Mouse (Mus musculus) embryonic facial prominence, embryonic 12.5 days (tissue): ENCODE measurements around the gene Fbxl20. TPM values are rescaled to one million over a fixed set of nuclear protein-coding genes. Genes with fewer than 3 reads are reported as not detected.

Experiments
- ATAC-seq: fragments of 200-750 bp; cut with Nextera tagmentation; 2 replicates; pipeline ENCODE4 v1.8.0; 2017; ENCODE audit not compliant: insufficient number of reproducible peaks, insufficient read depth, low FRiP score, low TSS enrichment
- H3K27ac ChIP-seq: fragments of 300-500 bp; sonication (generic); 2 replicates; pipeline ENCODE4 v1.5.1; 2016; ENCODE audit warnings: mild to moderate bottlenecking
- H3K27me3 ChIP-seq: fragments of 300-500 bp; sonication (generic); 2 replicates; pipeline ENCODE4 v1.6.1; 2016; ENCODE audit warnings: mild to moderate bottlenecking, moderate library complexity
- H3K36me3 ChIP-seq: fragments of 300-500 bp; sonication (generic); 2 replicates; pipeline ENCODE4 v1.6.1; 2016; ENCODE audit warnings: mild to moderate bottlenecking
- H3K4me1 ChIP-seq: fragments of 300-500 bp; sonication (generic); 2 replicates; pipeline ENCODE4 v1.6.1; 2016
- H3K4me2 ChIP-seq: fragments of 300-500 bp; sonication (generic); replicated peaks from 2 replicates; pipeline ENCODE4 v1.6.1; 2016; ENCODE audit warnings: mild to moderate bottlenecking, moderate library complexity
- H3K4me3 ChIP-seq: fragments of 300-500 bp; sonication (generic); 2 replicates; pipeline ENCODE4 v1.5.1; 2016; ENCODE audit warnings: mild to moderate bottlenecking
- H3K9ac ChIP-seq: fragments of 300-500 bp; sonication (generic); 2 replicates; pipeline ENCODE4 v1.6.1; 2016; ENCODE audit warnings: mild to moderate bottlenecking, moderate library complexity
- H3K9me3 ChIP-seq: fragments of 300-500 bp; sonication (generic); 2 replicates; pipeline ENCODE4 v1.6.1; 2016; ENCODE audit warnings: mild to moderate bottlenecking, moderate library complexity
- WGBS: fragments of 180-500 bp; shearing (Covaris S2); methylation state at CpG from one replicate; pipeline ENCODE4 v1.1.7; 2016; 5-methylcytosine and 5-hydroxymethylcytosine counted together
- polyA plus RNA-seq: library from polyadenylated mRNA; unstranded; fragments of >200 nt; fragmentation: Nextera tagmentation; extraction: Ambion mirVana; gene quantifications from 2 replicates; pipeline ENCODE4 v1.2.1, GENCODE M21; 2016

Fbxl20 gene
- polyA plus RNA-seq, 1 experiment from 2014 or later: 30.6 TPM

GRCm38 (mm10) chr11:98086141-98086540, 64.1 kb downstream of the Fbxl20 start:
- no peaks in the 10 kb centered on the region for H3K9me3 ChIP-seq
- peaks cover 33% of the 10 kb centered on the region for H3K36me3 ChIP-seq
- H3K4me3 ChIP-seq: no peak overlapping the region
- WGBS: 91% methylated on average over 9 of the region's 9 CpGs
- no peak overlapping the region for H3K4me2 ChIP-seq
- peaks cover 6% of the 10 kb centered on the region; the same call in 1 of the 2 replicates for H3K4me1 ChIP-seq
- no peak overlapping the region for H3K9ac ChIP-seq
- no peaks in the 10 kb centered on the region for H3K27me3 ChIP-seq
- H3K27ac ChIP-seq: no peak overlapping the region
- no peak for ATAC-seq

GRCm38 (mm10) chr11:98082745-98083144, 67.5 kb downstream of the Fbxl20 start:
- no peak overlapping the region for H3K9ac ChIP-seq
- no peak overlapping the region for H3K4me3 ChIP-seq
- no peaks in the 10 kb centered on the region for H3K9me3 ChIP-seq
- no peak overlapping the region for H3K4me2 ChIP-seq
- H3K4me1 ChIP-seq: no peaks in the 10 kb centered on the region
- WGBS: 74% methylated on average over 7 of the region's 7 CpGs
- ATAC-seq: no peak
- H3K27me3 ChIP-seq: no peaks in the 10 kb centered on the region
- H3K27ac ChIP-seq: no peak overlapping the region
- H3K36me3 ChIP-seq: peaks cover 12% of the 10 kb centered on the region; the same call in 1 of the 2 replicates

GRCm38 (mm10) chr11:98080450-98080849, 69.8 kb downstream of the Fbxl20 start:
- H3K27me3 ChIP-seq: no peaks in the 10 kb centered on the region
- 88% methylated on average over 6 of the region's 6 CpGs for WGBS
- no peak overlapping the region for H3K4me2 ChIP-seq
- H3K4me1 ChIP-seq: no peaks in the 10 kb centered on the region
- H3K9me3 ChIP-seq: no peaks in the 10 kb centered on the region
- no peak overlapping the region for H3K9ac ChIP-seq
- H3K36me3 ChIP-seq: peaks cover 7% of the 10 kb centered on the region; the same call in 1 of the 2 replicates
- no peak overlapping the region for H3K4me3 ChIP-seq
- no peak for ATAC-seq
- H3K27ac ChIP-seq: no peak overlapping the region

GRCm38 (mm10) chr11:98077086-98077485, 73.1 kb downstream of the Fbxl20 start:
- Histone ChIP-seq H3K27me3 (no peaks in the 10 kb centered on the region), H3K36me3 (0 out of 2 replicates have a peak, but pooled peaks cover 3% of the 10 kb centered on the region), H3K9me3 (no peaks in the 10 kb centered on the region), H3K4me2 (no peak overlapping the region), H3K27ac (no peak overlapping the region), H3K4me1 (no peaks in the 10 kb centered on the region), H3K4me3 (no peak overlapping the region), H3K9ac (no peak overlapping the region)
- 80% methylated on average over 8 of the region's 8 CpGs for WGBS
- no peak for ATAC-seq

GRCm38 (mm10) chr11:98075195-98075808, 74.9 kb downstream of the Fbxl20 start:
- 20% methylated on average over 13 of the region's 13 CpGs for WGBS
- Histone ChIP-seq H3K4me3 (no peak overlapping the region), H3K4me2 (no peak overlapping the region), H3K9ac (no peak overlapping the region), H3K4me1 (no peaks in the 10 kb centered on the region), H3K27ac (no peak overlapping the region), H3K27me3 (no peaks in the 10 kb centered on the region), H3K9me3 (no peaks in the 10 kb centered on the region), H3K36me3 (no peaks in the 10 kb centered on the region)
- ATAC-seq: no peak

- H3K4me3 ChIP-seq: no peak overlapping the region
- no peaks in the 10 kb centered on the region for H3K36me3 ChIP-seq
- no peak for ATAC-seq
- H3K9ac ChIP-seq: no peak overlapping the region
- H3K27ac ChIP-seq: no peak overlapping the region
- H3K27me3 ChIP-seq: no peaks in the 10 kb centered on the region
- H3K4me2 ChIP-seq: no peak overlapping the region
- 88% methylated on average over 4 of the region's 4 CpGs for WGBS
- H3K9me3 ChIP-seq: no peaks in the 10 kb centered on the region
- H3K4me1 ChIP-seq: no peaks in the 10 kb centered on the region
Observed at GRCm38 (mm10) chr11:98073442-98073841, 76.8 kb downstream of the Fbxl20 start.

GRCm38 (mm10) chr11:98067255-98067654, 82.9 kb downstream of the Fbxl20 start:
- H3K9me3 ChIP-seq: 0 out of 2 replicates have a peak, but pooled peaks cover 3% of the 10 kb centered on the region
- H3K4me2 ChIP-seq: no peak overlapping the region
- H3K27ac ChIP-seq: no peak overlapping the region
- no peaks in the 10 kb centered on the region for H3K4me1 ChIP-seq
- H3K27me3 ChIP-seq: no peaks in the 10 kb centered on the region
- no peak overlapping the region for H3K4me3 ChIP-seq
- no peak overlapping the region for H3K9ac ChIP-seq
- ATAC-seq: no peak
- 96% methylated on average over 21 of the region's 21 CpGs for WGBS
- H3K36me3 ChIP-seq: no peaks in the 10 kb centered on the region

- no peak for ATAC-seq
- H3K4me3 ChIP-seq: no peak overlapping the region
- H3K36me3 ChIP-seq: no peaks in the 10 kb centered on the region
- no peak overlapping the region for H3K27ac ChIP-seq
- WGBS: 91% methylated on average over 12 of the region's 12 CpGs
- H3K27me3 ChIP-seq: no peaks in the 10 kb centered on the region
- H3K4me1 ChIP-seq: no peaks in the 10 kb centered on the region
- H3K9ac ChIP-seq: no peak overlapping the region
- H3K9me3 ChIP-seq: 0 out of 2 replicates have a peak, but pooled peaks cover 3% of the 10 kb centered on the region
- no peak overlapping the region for H3K4me2 ChIP-seq
Observed at GRCm38 (mm10) chr11:98066201-98066600, 84.0 kb downstream of the Fbxl20 start.

GRCm38 (mm10) chr11:98061904-98062562, 88.2 kb downstream of the Fbxl20 start:
- no peak overlapping the region for H3K9ac ChIP-seq
- H3K4me3 ChIP-seq: no peak overlapping the region
- no peaks in the 10 kb centered on the region for H3K4me1 ChIP-seq
- H3K4me2 ChIP-seq: no peak overlapping the region
- H3K36me3 ChIP-seq: no peaks in the 10 kb centered on the region
- H3K9me3 ChIP-seq: no peaks in the 10 kb centered on the region
- WGBS: 62% methylated on average over 6 of the region's 6 CpGs
- H3K27ac ChIP-seq: no peak overlapping the region
- H3K27me3 ChIP-seq: no peaks in the 10 kb centered on the region
- ATAC-seq: no peak

GRCm38 (mm10) chr11:98061441-98061840, 88.8 kb downstream of the Fbxl20 start:
- WGBS: 71% methylated on average over 3 of the region's 3 CpGs
- H3K4me2 ChIP-seq: no peak overlapping the region
- ATAC-seq: no peak
- no peak overlapping the region for H3K4me3 ChIP-seq
- no peaks in the 10 kb centered on the region for H3K4me1 ChIP-seq
- H3K27ac ChIP-seq: no peak overlapping the region
- no peaks in the 10 kb centered on the region for H3K36me3 ChIP-seq
- H3K9ac ChIP-seq: no peak overlapping the region
- no peaks in the 10 kb centered on the region for H3K9me3 ChIP-seq
- no peaks in the 10 kb centered on the region for H3K27me3 ChIP-seq

- Histone ChIP-seq H3K9me3 (no peaks in the 10 kb centered on the region), H3K36me3 (no peaks in the 10 kb centered on the region), H3K4me3 (no peak overlapping the region), H3K4me1 (no peaks in the 10 kb centered on the region), H3K4me2 (no peak overlapping the region), H3K27me3 (peaks cover 8% of the 10 kb centered on the region), H3K27ac (no peak overlapping the region), H3K9ac (no peak overlapping the region)
- 75% methylated on average over 5 of the region's 5 CpGs for WGBS
- ATAC-seq: no peak
Observed at GRCm38 (mm10) chr11:98060104-98060692, 90.0 kb downstream of the Fbxl20 start.

- Histone ChIP-seq H3K9ac (no peak overlapping the region), H3K27ac (no peak overlapping the region), H3K4me1 (no peaks in the 10 kb centered on the region), H3K4me3 (no peak overlapping the region), H3K36me3 (no peaks in the 10 kb centered on the region), H3K4me2 (no peak overlapping the region), H3K27me3 (peaks cover 10% of the 10 kb centered on the region), H3K9me3 (no peaks in the 10 kb centered on the region)
- no peak for ATAC-seq
- WGBS: 70% methylated on average over 7 of the region's 7 CpGs
Observed at GRCm38 (mm10) chr11:98059662-98060061, 90.5 kb downstream of the Fbxl20 start.
